ENCODE assay signal across 8 mouse cellular contexts in genomic region chr11:110379661-110380309, GRCm38 (mm10). TPM values are rescaled to one million over a fixed set of nuclear protein-coding genes. Genes with fewer than 3 reads are reported as not detected.
DNase-seq lines count a peak whose midpoint lies in the region; ATAC-seq and TF ChIP-seq lines count a peak whose summit lies in the region.

No protein-coding gene starts in this region.

- peak; percentile 53 for DNase-seq in ES-E14 (ENCODE audit: low read depth, low spot score)
- DNase-seq in cerebellum, adult 8-10 months: peak; percentile 14
- peak; percentile 23 to 29 for DNase-seq in frontal cortex, postnatal 10 days (ENCODE audit: low spot score in 2 of 2)
- peak; percentile 60 for DNase-seq in hindbrain, embryonic 10.5 days (ENCODE audit: low spot score)
- DNase-seq in layer of hippocampus, adult 9-11 months: peak; percentile 40
- DNase-seq in urinary bladder, postnatal 36 days (ENCODE audit: low spot score in 2 of 2): peak; percentile 62 to 79

- H3K4me1 ChIP-seq in ES-E14 (ENCODE audit: control insufficient read depth in 2 of 2, insufficient read depth in 2 of 2, low read length in 2 of 2, poor library complexity in 1 of 2): peaks cover 0 to 2% of the 10 kb centered on the region in 2 experiments; a peak in 1 of 4 replicates
- peaks cover 10% of the 10 kb centered on the region for H3K4me1 ChIP-seq in hindbrain, embryonic 10.5 days (replicated peaks)
- peaks cover 9% of the 10 kb centered on the region; the same call in 1 of the 2 replicates for H3K4me1 ChIP-seq in lung, embryonic 15.5 days
- H3K4me1 ChIP-seq in olfactory bulb, adult 2 months (ENCODE audit: control insufficient read depth, insufficient read depth, low read length): peaks cover 9% of the 10 kb centered on the region

- H3K27ac ChIP-seq in ES-E14 (ENCODE audit: insufficient read depth, low read depth, low read length, poor library complexity, severe bottlenecking): no peak overlapping the region
- peak overlapping the region; percentile 78 for H3K27ac ChIP-seq in hindbrain, embryonic 10.5 days
- H3K27ac ChIP-seq in lung, embryonic 15.5 days: peak overlapping the region; percentile 45
- H3K27ac ChIP-seq in olfactory bulb, adult 2 months (ENCODE audit: insufficient read depth, low read depth, low read length): no peak overlapping the region

- peak overlapping the region; percentile 76 for H3K4me2 ChIP-seq in lung, embryonic 15.5 days

- TF ChIP-seq POLR2A in olfactory bulb, adult 2 months (IDR thresholded peaks at IDR 0.05; ENCODE audit: insufficient read depth, low read depth, low read length): no peak

- no peaks in the 10 kb centered on the region for H3K36me3 ChIP-seq in ES-E14 (ENCODE audit: control insufficient read depth, insufficient read depth, low read length, poor library complexity, severe bottlenecking)
- H3K36me3 ChIP-seq in hindbrain, embryonic 10.5 days: no peaks in the 10 kb centered on the region
- no peaks in the 10 kb centered on the region for H3K36me3 ChIP-seq in lung, embryonic 15.5 days

- no peak overlapping the region; the same call in 1 of the 2 replicates for H3K9ac ChIP-seq in ES-E14 (ENCODE audit: insufficient read depth, low read depth, low read length, poor library complexity, severe bottlenecking)
- H3K9ac ChIP-seq in lung, embryonic 15.5 days: 0 out of 2 replicates have a peak overlapping the region, but pooled peaks have one; percentile 1

- H3K9me3 ChIP-seq in ES-E14 (ENCODE audit: control insufficient read depth, insufficient read depth, low read depth, low read length): no peaks in the 10 kb centered on the region
- H3K9me3 ChIP-seq in hindbrain, embryonic 10.5 days: no peaks in the 10 kb centered on the region
- H3K9me3 ChIP-seq in lung, embryonic 15.5 days: no peaks in the 10 kb centered on the region

- no peak for TF ChIP-seq CTCF in olfactory bulb, adult 2 months (IDR thresholded peaks at IDR 0.05; ENCODE audit: insufficient read depth, low read depth, low read length)

- peak; percentile 93 for ATAC-seq in lung, embryonic 15.5 days (ENCODE audit: borderline replicate concordance, extremely low read depth, low FRiP score, low TSS enrichment)

- WGBS in hindbrain, embryonic 10.5 days: 16% methylated on average over 20 of the region's 20 CpGs
- 4% methylated on average over 20 of the region's 20 CpGs for WGBS in lung, embryonic 15.5 days
- WGBS in olfactory bulb, adult 2 months: 10% methylated on average over 20 of the region's 20 CpGs

- no peaks in the 10 kb centered on the region for H3K27me3 ChIP-seq in hindbrain, embryonic 10.5 days (ENCODE audit: insufficient read depth, poor library complexity, severe bottlenecking)
- H3K27me3 ChIP-seq in lung, embryonic 15.5 days: no peaks in the 10 kb centered on the region

- in situ Hi-C loops in ES-E14 (cut with MboI; ENCODE audit: low sequenced_read_pairs in 2 of 2, unreplicated experiment in 2 of 2): no loop called here

- H3K4me3 ChIP-seq in ES-E14 (ENCODE audit: insufficient read depth in 1 of 2, low read depth in 1 of 2, low read length in 2 of 2, poor library complexity in 1 of 2, severe bottlenecking in 1 of 2): peak overlapping the region; percentile 27 to 59
- H3K4me3 ChIP-seq in hindbrain, embryonic 10.5 days: peak overlapping the region; percentile 50
- H3K4me3 ChIP-seq in lung, embryonic 15.5 days: peak overlapping the region; percentile 32
- peak overlapping the region; percentile 30 for H3K4me3 ChIP-seq in olfactory bulb, adult 2 months (ENCODE audit: insufficient read depth, low read depth, low read length)

TF ChIP-seq in ES-E14, 5 proteins besides CTCF, POLR2A, EP300 and RAD21:
- TF ChIP-seq HCFC1 (IDR thresholded peaks at IDR 0.05; ENCODE audit: borderline replicate concordance, insufficient read depth, low read length) (no peak), ZNF384 (IDR thresholded peaks at IDR 0.05; ENCODE audit: low read depth, low read length) (no peak)

RNA-seq across cellular contexts. Expression of gene Map2k6, which starts 19.1 kb away (rescaled TPM):
- 6.4 and 9.8 TPM in 2 replicates for total RNA-seq in ES-E14 (2012; rRNA removed)
- polyA plus RNA-seq in hindbrain, embryonic 10.5 days (2016; fragmentation: Nextera tagmentation; extraction: Ambion mirVana): 30.5 and 31.8 TPM in 2 replicates
- polyA plus RNA-seq in lung, embryonic 15.5 days (2015; fragmentation: Nextera tagmentation; extraction: Ambion mirVana): 20.6 and 21.2 TPM in 2 replicates
- polyA plus RNA-seq in olfactory bulb, adult 2 months (2012; ENCODE audit: insufficient read depth, insufficient read length, low replicate concordance, missing spikeins): not detected in 2 replicates

RNA-seq across cellular contexts. Expression of gene Abca5, which starts 42.3 kb away (rescaled TPM):
- 2.4 and 4.0 TPM in 2 replicates for total RNA-seq in ES-E14 (2012; rRNA removed)
- polyA plus RNA-seq in hindbrain, embryonic 10.5 days (2016; fragmentation: Nextera tagmentation; extraction: Ambion mirVana): 2.5 and 2.6 TPM in 2 replicates
- polyA plus RNA-seq in lung, embryonic 15.5 days (2015; fragmentation: Nextera tagmentation; extraction: Ambion mirVana): 4.2 TPM in 2 replicates
- not detected in 2 replicates for polyA plus RNA-seq in olfactory bulb, adult 2 months (2012; ENCODE audit: insufficient read depth, insufficient read length, low replicate concordance, missing spikeins)

Comparison
In these comparisons a context has a peak if more than half of its experiments do, and no peak if none do; other contexts are left out.
1. DNase-seq: peak in every context shown above with its lines; median percentile 70 in urinary bladder, postnatal 36 days; 60 in hindbrain, embryonic 10.5 days; 53 in ES-E14; 40 in layer of hippocampus, adult 9-11 months; 26 in frontal cortex, postnatal 10 days; 14 in cerebellum, adult 8-10 months.
2. H3K27ac ChIP-seq: peak in hindbrain, embryonic 10.5 days (single experiment) and lung, embryonic 15.5 days (single experiment); none in ES-E14 (single experiment) and olfactory bulb, adult 2 months (single experiment).
3. Peak in every context shown above with its lines, with median percentiles within 50 percentile points of each other: H3K4me3 ChIP-seq.